Mouse (Mus musculus) G1E-ER4 (cell line): ENCODE measurements around the gene Srsf5. TPM values are rescaled to one million over a fixed set of nuclear protein-coding genes. Genes with fewer than 3 reads are reported as not detected.

ENCODE experiments used
- GATA1 ChIP-seq: IDR thresholded peaks from one replicate; pipeline ENCODE4 v1.8.0; 2012; ENCODE audit warnings: low read length, inconsistent platforms
- polyA plus RNA-seq: library from polyadenylated mRNA; stranded (reverse); fragments of >175 nt; gene quantifications from 2 replicates; pipeline ENCODE4 v1.2.3, GENCODE M21; 2012

Gene Srsf5
- polyA plus RNA-seq, 1 experiment = 72.1 TPM

DNA sequence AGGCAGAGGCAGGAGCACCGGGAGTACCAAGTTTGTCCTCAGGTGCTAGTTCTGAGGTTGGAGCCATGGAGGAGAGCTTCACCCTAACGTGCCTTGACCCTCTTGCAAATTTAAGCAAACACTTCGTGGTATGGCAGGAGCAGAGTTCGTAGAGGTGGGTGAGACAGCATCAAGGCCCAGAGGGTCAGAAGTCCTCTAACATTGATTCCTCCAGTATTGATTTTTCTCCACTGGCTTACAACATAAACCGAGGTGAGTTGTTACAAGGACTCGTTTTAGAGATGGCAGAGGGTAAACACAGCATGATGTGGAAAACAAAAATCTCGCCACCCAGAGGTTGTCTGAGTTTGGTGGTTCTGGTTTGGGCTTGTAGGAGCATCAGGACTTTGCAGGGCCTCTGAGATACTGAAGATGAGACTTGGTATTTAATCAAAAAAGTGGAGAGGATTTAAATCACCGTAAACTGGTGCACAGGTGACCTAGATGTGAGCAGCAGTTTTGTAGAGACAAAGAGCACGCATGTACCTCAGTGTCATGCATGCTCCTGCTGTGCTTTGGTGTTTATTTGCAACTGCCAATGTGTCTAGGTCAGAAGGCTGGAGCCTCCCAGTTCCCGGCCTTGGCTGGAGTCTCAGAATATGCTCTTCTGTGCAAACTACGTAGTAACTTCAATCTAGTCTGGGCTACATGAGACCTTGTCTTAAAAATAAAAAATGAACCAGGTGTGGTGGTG, 30.8 kb downstream of the Srsf5 start:
- no peak for TF ChIP-seq GATA1

DNA sequence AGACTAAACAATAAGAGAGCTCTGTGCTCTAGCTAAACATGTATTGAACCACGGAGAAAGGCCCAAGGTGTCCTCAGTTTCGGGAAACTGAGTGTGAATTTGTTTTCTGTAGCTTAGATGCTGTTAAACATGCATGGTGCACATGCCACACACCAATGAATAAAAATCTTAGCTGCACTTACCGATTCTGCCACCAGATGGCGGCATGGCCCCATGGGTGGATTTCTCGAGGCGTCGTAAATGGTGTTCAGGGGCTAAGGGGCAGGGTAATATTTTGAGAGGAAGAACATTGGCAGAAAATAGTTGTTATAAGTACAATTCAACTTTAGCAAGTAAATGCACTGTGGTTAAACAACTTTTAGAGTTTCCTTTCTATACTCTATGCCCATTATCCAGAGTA, 37.0 kb downstream of the Srsf5 start:
- no peak for TF ChIP-seq GATA1

DNA sequence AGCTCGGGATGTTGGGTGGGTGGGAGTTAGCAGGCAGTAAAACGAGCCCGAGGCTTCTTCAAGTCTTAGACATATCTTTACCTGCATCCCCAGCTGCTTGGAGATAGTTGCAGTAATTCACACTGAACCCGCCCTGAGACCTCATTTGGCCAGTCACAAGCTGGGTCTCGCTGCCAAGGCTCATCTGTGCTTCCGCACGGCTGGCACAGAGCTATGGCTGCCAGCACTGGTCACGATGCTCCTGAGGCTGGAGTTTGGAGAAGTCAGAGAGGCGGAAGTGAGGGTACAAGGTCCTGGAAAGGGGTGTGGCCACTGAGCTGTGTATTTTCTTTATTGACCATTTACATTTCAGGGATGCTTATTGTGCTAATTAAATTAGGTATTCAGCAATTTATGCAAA, 38.4 kb downstream of the Srsf5 start:
- TF ChIP-seq GATA1 = no peak

DNA sequence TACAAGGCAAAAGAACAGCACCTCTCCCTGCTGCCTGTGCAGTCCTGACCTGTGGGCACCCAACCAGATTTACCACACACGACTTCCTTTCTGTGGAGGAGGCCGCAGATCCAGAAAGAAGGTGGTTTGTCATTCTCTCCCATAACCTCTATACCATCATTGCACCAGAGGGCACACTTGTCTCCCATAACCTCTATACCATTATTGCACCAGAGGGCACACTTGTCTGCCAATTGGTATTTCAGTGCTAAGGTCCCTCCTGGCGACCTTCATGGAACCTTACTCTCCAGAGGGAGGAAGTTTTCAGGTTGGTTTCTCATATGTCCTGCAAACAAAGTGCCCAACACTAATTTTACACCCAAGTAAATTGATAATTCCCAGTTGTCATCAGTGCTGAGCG, 41.3 kb downstream of the Srsf5 start:
- TF ChIP-seq GATA1 = no peak

DNA sequence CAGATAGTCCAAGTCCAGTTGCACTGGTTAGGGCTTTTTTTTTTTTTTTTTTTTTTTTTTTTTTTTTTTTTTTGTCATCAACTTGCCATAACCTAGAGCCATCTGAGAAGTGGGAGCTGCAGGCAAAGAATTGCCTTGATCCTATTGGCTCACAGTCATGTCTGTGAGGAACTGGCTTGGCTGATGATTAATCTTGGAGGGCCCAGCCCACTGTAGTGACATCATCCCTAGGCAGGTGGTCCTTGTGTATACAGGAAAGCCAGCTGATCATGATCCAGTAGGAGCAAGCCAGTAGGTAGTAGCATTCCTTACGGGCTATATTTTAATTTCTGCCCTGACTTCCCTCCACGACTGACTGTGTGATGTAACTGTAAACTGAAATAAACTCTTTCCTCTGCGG, 43.0 kb downstream of the Srsf5 start:
- TF ChIP-seq GATA1 = no peak

DNA sequence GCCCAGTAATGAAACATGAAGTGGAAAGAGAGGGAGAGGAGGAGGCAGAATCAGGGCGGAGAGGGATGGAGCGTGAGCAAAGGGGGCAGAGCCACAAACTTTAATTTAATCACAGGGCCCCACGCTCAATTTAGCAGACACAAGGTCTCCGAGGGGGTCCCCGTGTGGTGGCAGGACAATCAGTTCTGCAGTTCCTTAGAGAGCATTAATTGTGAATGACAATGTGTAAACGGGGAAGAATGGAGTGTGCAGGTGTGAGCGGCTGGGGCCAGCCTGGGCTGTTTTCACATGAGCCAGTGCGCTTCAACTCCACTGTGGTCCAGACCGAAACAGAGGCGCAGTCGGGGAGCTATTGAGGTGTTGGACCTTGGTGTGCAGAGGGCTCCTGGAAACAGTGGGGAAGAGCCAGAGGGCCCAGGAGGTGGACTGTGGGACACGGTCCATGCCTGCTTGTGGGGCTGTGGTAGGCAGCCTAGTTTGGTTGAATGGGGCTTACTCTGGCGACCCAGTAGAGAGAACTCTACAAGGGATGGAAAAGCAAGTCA, 45.7 kb downstream of the Srsf5 start:
- TF ChIP-seq GATA1 = no peak

DNA sequence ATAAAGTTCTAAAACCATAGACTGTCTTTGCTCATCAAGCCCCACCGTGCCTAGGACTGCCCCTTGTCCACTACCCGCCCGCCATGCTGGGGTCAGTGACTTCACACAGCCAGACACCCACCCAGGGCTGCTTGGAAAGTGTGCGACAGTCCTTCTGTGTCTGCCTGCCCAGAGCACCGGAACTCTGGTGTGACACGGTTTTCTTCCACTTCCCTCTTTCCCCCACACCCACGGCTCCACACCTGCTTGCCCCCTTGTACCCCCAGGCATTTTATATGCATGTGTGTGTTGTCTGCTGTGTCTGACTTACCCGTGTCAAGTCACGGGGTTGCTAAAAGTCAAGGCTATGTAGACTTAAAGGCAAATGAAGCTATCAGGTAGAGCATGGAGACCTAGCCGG, 46.5 kb downstream of the Srsf5 start:
- no peak for TF ChIP-seq GATA1

DNA sequence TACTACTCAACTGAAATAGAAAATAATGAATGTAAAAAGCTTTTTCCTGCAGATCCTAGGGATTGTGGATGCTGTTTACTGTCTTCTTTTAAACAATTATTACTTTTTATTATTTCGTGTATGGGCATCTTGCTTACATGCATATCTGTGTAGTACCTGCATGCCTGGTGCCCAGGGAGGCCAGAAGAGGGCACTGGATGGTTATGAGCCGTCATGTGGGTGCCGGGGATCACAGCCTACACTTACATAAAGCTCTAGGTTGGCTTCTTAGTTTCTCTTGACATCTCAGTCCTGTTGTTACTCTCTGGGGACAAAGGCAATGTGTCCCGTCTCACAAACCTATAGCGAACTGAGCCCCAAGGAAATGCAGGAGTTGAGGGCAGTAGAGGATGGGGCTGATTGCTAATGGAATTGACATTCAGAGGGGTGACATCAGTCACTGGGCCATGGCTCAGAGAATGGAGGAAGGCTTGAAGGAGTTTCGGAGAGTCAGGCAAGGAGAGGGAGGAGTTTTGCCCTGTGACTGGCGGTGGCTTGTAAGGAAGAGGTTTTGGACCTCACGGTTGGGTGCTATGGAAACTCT, 47.3 kb downstream of the Srsf5 start:
- TF ChIP-seq GATA1 = no peak

DNA sequence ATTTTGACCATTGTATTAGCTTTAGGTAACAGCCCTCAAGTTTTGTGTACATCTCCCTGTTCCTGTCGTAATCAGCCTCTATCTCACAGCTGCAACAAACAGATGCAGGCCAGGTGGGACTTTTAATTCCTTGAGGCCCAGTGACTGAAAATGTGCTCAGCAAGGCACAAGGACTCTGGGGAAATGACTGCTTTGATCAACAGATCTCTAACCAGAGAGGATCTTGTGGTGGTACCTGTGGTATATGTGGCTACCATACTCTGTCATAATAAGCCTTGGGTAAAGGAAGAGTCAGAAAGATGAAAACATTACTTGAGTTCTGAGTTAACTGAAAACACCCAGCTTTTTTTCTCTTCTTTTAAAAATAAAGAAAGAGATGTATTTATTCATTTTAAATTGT, 48.5 kb downstream of the Srsf5 start:
- no peak for TF ChIP-seq GATA1

DNA sequence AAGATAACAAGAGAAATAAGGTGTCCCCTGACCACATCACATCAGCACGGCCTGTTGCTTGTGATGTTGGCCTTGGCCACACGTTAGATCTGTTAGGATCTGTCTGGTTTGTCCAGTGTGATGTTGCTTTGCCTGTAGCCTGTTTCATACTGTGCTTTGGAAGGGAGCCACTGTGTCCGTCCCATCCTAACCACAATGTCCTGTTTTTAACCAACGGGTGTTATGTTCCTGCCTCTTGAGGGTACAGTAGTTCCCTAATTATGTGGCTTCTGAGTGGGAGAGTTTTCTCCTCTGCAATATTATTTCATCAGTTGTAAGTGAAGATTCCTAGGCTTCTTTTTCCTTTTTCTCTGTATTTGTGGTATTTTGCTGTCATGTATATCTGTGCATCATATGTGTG, 50.0 kb downstream of the Srsf5 start:
- no peak for TF ChIP-seq GATA1

DNA sequence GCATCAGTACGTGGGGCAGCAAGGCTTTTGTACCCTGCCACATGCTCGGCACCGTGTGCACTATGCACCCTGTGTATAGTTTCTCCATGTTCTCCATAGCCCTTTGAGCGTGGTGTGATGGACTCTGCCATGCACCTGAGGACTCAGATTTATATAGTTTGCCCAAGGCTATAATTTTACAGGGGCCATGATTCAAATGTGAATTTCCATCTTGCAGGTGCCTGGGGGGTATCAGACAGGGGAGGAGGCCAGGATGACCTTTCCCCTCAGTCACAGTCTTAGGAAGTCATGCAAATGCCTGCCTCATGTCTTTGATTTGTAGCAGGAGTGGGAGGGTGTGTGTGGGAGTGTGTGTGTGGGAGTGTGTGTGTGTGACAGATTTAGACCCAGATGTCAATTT, 52.3 kb downstream of the Srsf5 start:
- no peak for TF ChIP-seq GATA1

DNA sequence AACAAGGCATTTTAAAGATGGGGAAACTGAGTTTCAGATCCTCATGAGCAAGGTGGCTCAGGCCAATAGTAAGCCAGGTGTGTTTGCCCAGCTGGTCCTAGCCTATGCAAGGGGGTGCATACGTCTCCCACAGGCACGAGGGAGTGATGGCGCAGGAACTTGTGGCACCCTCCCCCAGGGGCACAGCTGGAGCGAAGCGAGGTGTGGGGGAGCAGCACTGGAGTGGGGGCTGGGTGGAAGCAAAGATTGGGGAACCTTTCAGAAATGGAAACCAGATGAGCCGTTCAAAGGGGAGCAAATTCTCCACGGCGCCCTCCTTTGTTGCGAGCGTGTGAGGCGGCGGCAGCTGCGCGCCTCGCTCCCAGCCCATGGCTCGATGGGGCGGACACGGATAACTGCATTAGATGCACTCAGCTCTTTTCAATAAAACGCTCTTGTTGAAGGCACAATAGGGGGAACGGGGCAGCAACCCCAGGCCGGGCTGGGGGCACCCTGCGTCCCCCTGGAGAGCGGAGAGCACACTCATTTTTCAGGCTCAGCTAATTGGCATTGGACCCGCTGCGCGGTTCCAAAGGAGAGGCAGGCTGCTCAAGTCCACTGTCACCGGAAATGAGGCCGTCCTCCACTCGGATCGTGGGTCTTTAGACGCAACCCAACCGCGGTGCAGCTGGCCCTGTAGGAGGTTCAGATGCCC, 53.4 kb downstream of the Srsf5 start:
- TF ChIP-seq GATA1 = no peak

Other genes starting within 250 kb of the Srsf5 start
- not detected in 2 replicates for gene Ccdc177, start 184.8 kb upstream of the Srsf5 start, polyA plus RNA-seq
- gene Susd6, start 155.0 kb upstream of the Srsf5 start, polyA plus RNA-seq = 22.0 and 22.1 TPM in 2 replicates
- gene Slc10a1, start 23.2 kb downstream of the Srsf5 start, polyA plus RNA-seq = not detected in 2 replicates
- gene Smoc1, start 81.3 kb downstream of the Srsf5 start, polyA plus RNA-seq = 6.2 and 7.7 TPM in 2 replicates